Mouse (Mus musculus) lung, postnatal 0 days (tissue): ENCODE measurements around the gene Slc7a15.

Source experiments
- CTCF ChIP-seq: IDR thresholded peaks from 2 replicates; pipeline ENCODE4 v1.5.1; 2016; ENCODE audit warnings: antibody characterized with exemption, mild to moderate bottlenecking
- EP300 ChIP-seq: IDR thresholded peaks from 2 replicates; pipeline ENCODE4 v1.6.1; 2016; ENCODE audit warnings: antibody characterized with exemption, mild to moderate bottlenecking, control low read depth

GRCm38 (mm10) chr12:8521375-8522047 lies 77.4 kb downstream of the Slc7a15 start:
- TF ChIP-seq CTCF: no peak
- TF ChIP-seq EP300: peak; percentile 85
